Mouse (Mus musculus): Measurements from ENCODE around the gene Sv2b. TPM values are rescaled to one million over a fixed set of nuclear protein-coding genes. Genes with fewer than 3 reads are reported as not detected.

Gene Sv2b
- polyA plus RNA-seq, 1 experiment from 2014 or later = 0.79 TPM

DNA sequence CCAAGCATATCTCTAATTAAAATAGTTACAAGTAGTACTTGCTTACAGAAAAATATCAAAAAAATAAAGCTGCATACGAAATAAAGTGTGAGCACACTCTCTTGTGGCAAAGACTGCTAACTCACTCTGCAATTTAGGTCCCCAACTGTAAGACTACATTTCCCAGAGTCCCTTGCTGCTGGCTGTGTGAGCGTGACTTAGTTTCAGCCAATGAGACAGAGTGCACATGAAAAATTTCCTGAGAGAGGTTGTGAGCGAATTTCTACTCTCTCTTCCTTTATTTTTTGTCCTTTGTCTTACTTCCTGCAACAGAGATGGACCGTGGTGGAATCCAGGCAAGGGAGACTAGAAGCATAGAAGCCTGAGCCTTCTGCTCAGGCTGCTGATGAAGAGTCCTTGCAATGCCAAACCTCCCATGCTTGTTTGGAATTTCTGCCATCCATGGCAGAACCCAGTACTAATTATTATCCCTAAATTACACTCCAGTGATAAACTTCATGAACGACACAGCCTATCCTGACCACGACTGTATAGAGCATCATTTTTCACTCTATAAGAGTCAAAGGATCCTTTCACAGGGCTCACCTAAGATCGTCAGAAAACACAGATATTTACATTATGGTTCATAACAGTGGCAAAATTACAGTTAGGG, 190.9 kb downstream of the Sv2b start:
- Histone ChIP-seq H3K9ac (ENCODE audit: low read depth, low read length) (peak overlapping the region; percentile 11; the same call in 1 of the 2 replicates), H3K4me3 (ENCODE audit: low read depth, low read length) (peak overlapping the region; percentile 11; the same call in 1 of the 2 replicates), H3K36me3 (ENCODE audit: control insufficient read depth, insufficient read depth, low read length) (no peaks in the 10 kb centered on the region), H3K27me3 (ENCODE audit: control insufficient read depth, insufficient read depth, low read length) (no peaks in the 10 kb centered on the region), H3K4me2 (peak overlapping the region; percentile 55), H3K9me3 (replicated peaks; ENCODE audit: control insufficient read depth, low read length) (no peaks in the 10 kb centered on the region), H3K27ac (ENCODE audit: low read depth, low read length) (no peak overlapping the region), H3K4me1 (ENCODE audit: control insufficient read depth, insufficient read depth, low read length) (no peaks in the 10 kb centered on the region)
- no peak for ATAC-seq (replicated peaks; ENCODE audit: insufficient number of reproducible peaks, low FRiP score, low TSS enrichment)
- WGBS (ENCODE audit: insufficient replicate concordance) = 40% methylated on average over 7 of the region's 7 CpGs

DNA sequence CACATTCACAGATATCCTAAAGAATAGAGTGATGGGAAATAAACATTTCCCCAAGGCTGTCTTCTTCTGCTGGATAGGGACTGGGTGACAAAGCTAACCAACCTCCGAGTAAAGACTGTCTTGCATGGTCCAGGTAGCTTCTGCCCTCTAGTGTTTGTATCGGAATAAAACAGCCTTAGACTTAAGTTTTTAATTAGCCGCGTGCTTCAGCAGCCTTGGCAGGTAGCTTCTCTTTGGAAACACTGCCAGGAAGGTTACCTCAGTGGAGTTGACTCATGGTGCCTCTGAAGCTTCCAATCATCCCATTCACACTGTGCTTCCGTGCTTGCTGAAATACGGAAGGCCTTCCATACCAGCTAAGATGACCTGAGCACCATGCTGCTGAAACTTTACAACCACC, 198.4 kb downstream of the Sv2b start:
- H3K4me1 ChIP-seq (ENCODE audit: control insufficient read depth, insufficient read depth, low read length) = no peaks in the 10 kb centered on the region
- ATAC-seq (replicated peaks; ENCODE audit: insufficient number of reproducible peaks, low FRiP score, low TSS enrichment) = no peak
- H3K9ac ChIP-seq (ENCODE audit: low read depth, low read length) = no peak overlapping the region
- no peaks in the 10 kb centered on the region for H3K9me3 ChIP-seq (replicated peaks; ENCODE audit: control insufficient read depth, low read length)
- H3K36me3 ChIP-seq (ENCODE audit: control insufficient read depth, insufficient read depth, low read length) = no peaks in the 10 kb centered on the region
- H3K4me2 ChIP-seq = no peak overlapping the region
- H3K4me3 ChIP-seq (ENCODE audit: low read depth, low read length) = no peak overlapping the region
- H3K27me3 ChIP-seq (ENCODE audit: control insufficient read depth, insufficient read depth, low read length) = no peaks in the 10 kb centered on the region
- no peak overlapping the region for H3K27ac ChIP-seq (ENCODE audit: low read depth, low read length)
- 12% methylated on average over 6 of the region's 6 CpGs for WGBS (ENCODE audit: insufficient replicate concordance)

DNA sequence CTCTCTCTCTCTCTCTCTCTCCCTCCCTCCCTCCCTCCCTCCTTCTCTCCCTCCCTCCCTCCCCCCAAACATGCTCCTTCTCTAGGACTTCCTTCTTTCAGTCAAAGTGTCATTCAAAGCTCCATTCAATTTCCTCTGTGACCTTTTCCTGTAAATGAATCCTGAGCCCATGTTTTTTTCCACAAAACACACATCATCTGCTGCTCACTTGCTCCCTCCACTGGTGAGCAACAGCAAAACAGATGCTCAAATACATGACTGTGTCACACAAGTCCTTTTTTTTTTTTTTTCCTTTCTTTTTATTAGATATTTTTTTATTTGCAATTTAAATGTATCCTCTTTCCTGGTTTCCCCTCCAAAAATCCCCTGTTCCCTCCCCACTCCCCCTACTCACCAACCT, 201.6 kb downstream of the Sv2b start:
- H3K4me3 ChIP-seq (ENCODE audit: low read depth, low read length) = no peak overlapping the region
- no peaks in the 10 kb centered on the region for H3K27me3 ChIP-seq (ENCODE audit: control insufficient read depth, insufficient read depth, low read length)
- no peaks in the 10 kb centered on the region for H3K36me3 ChIP-seq (ENCODE audit: control insufficient read depth, insufficient read depth, low read length)
- H3K4me1 ChIP-seq (ENCODE audit: control insufficient read depth, insufficient read depth, low read length) = no peaks in the 10 kb centered on the region
- no peak overlapping the region for H3K9ac ChIP-seq (ENCODE audit: low read depth, low read length)
- no peak overlapping the region for H3K4me2 ChIP-seq
- no peaks in the 10 kb centered on the region for H3K9me3 ChIP-seq (replicated peaks; ENCODE audit: control insufficient read depth, low read length)
- H3K27ac ChIP-seq (ENCODE audit: low read depth, low read length) = no peak overlapping the region
- ATAC-seq (replicated peaks; ENCODE audit: insufficient number of reproducible peaks, low FRiP score, low TSS enrichment) = no peak

- H3K4me2 ChIP-seq = no peak overlapping the region
- ATAC-seq (replicated peaks; ENCODE audit: insufficient number of reproducible peaks, low FRiP score, low TSS enrichment) = no peak
- no peak overlapping the region for H3K9ac ChIP-seq (ENCODE audit: low read depth, low read length)
- WGBS (ENCODE audit: insufficient replicate concordance) = 56% methylated on average over 1 of the region's 1 CpGs
- no peaks in the 10 kb centered on the region for H3K9me3 ChIP-seq (replicated peaks; ENCODE audit: control insufficient read depth, low read length)
- H3K4me3 ChIP-seq (ENCODE audit: low read depth, low read length) = no peak overlapping the region
- no peaks in the 10 kb centered on the region for H3K4me1 ChIP-seq (ENCODE audit: control insufficient read depth, insufficient read depth, low read length)
- no peaks in the 10 kb centered on the region for H3K36me3 ChIP-seq (ENCODE audit: control insufficient read depth, insufficient read depth, low read length)
- no peaks in the 10 kb centered on the region for H3K27me3 ChIP-seq (ENCODE audit: control insufficient read depth, insufficient read depth, low read length)
- H3K27ac ChIP-seq (ENCODE audit: low read depth, low read length) = no peak overlapping the region
These were observed 205.2 kb downstream of the Sv2b start for GRCm38 (mm10) chr7:75103900-75104299.

- no peak overlapping the region for H3K9ac ChIP-seq (ENCODE audit: low read depth, low read length)
- no peaks in the 10 kb centered on the region for H3K36me3 ChIP-seq (ENCODE audit: control insufficient read depth, insufficient read depth, low read length)
- no peak for ATAC-seq (replicated peaks; ENCODE audit: insufficient number of reproducible peaks, low FRiP score, low TSS enrichment)
- H3K4me1 ChIP-seq (ENCODE audit: control insufficient read depth, insufficient read depth, low read length) = no peaks in the 10 kb centered on the region
- H3K4me2 ChIP-seq = no peak overlapping the region
- no peak overlapping the region for H3K4me3 ChIP-seq (ENCODE audit: low read depth, low read length)
- H3K27me3 ChIP-seq (ENCODE audit: control insufficient read depth, insufficient read depth, low read length) = no peaks in the 10 kb centered on the region
- 77% methylated on average over 17 of the region's 17 CpGs for WGBS (ENCODE audit: insufficient replicate concordance)
- H3K9me3 ChIP-seq (replicated peaks; ENCODE audit: control insufficient read depth, low read length) = no peaks in the 10 kb centered on the region
- no peak overlapping the region for H3K27ac ChIP-seq (ENCODE audit: low read depth, low read length)
These were observed 206.3 kb downstream of the Sv2b start for GRCm38 (mm10) chr7:75102536-75103332.

- Histone ChIP-seq H3K4me3 (ENCODE audit: low read depth, low read length) (no peak overlapping the region), H3K9me3 (replicated peaks; ENCODE audit: control insufficient read depth, low read length) (no peaks in the 10 kb centered on the region), H3K4me1 (ENCODE audit: control insufficient read depth, insufficient read depth, low read length) (no peaks in the 10 kb centered on the region), H3K36me3 (ENCODE audit: control insufficient read depth, insufficient read depth, low read length) (no peaks in the 10 kb centered on the region), H3K27ac (ENCODE audit: low read depth, low read length) (no peak overlapping the region), H3K4me2 (no peak overlapping the region), H3K27me3 (ENCODE audit: control insufficient read depth, insufficient read depth, low read length) (no peaks in the 10 kb centered on the region), H3K9ac (ENCODE audit: low read depth, low read length) (no peak overlapping the region)
- WGBS (ENCODE audit: insufficient replicate concordance) = 77% methylated on average over 4 of the region's 4 CpGs
- no peak for ATAC-seq (replicated peaks; ENCODE audit: insufficient number of reproducible peaks, low FRiP score, low TSS enrichment)
These were observed 223.6 kb downstream of the Sv2b start for GRCm38 (mm10) chr7:75085473-75085872.

- ATAC-seq (replicated peaks; ENCODE audit: insufficient number of reproducible peaks, low FRiP score, low TSS enrichment) = no peak
- Histone ChIP-seq H3K4me1 (ENCODE audit: control insufficient read depth, insufficient read depth, low read length) (no peaks in the 10 kb centered on the region), H3K27ac (ENCODE audit: low read depth, low read length) (no peak overlapping the region)
These were observed 228.9 kb downstream of the Sv2b start for GRCm38 (mm10) chr7:75080163-75080562.

GRCm38 (mm10) chr7:75077560-75078208, 231.4 kb downstream of the Sv2b start:
- Histone ChIP-seq H3K27me3 (ENCODE audit: control insufficient read depth, insufficient read depth, low read length) (no peaks in the 10 kb centered on the region), H3K4me2 (no peak overlapping the region), H3K36me3 (ENCODE audit: control insufficient read depth, insufficient read depth, low read length) (no peaks in the 10 kb centered on the region), H3K27ac (ENCODE audit: low read depth, low read length) (no peak overlapping the region), H3K9me3 (replicated peaks; ENCODE audit: control insufficient read depth, low read length) (no peaks in the 10 kb centered on the region), H3K9ac (ENCODE audit: low read depth, low read length) (no peak overlapping the region), H3K4me1 (ENCODE audit: control insufficient read depth, insufficient read depth, low read length) (no peaks in the 10 kb centered on the region), H3K4me3 (ENCODE audit: low read depth, low read length) (no peak overlapping the region)
- WGBS (ENCODE audit: insufficient replicate concordance) = 84% methylated on average over 8 of the region's 8 CpGs
- no peak for ATAC-seq (replicated peaks; ENCODE audit: insufficient number of reproducible peaks, low FRiP score, low TSS enrichment)

More at GRCm38 (mm10) chr7:75080163-75080562, 228.9 kb downstream of the Sv2b start:
- Histone ChIP-seq H3K9me3 (replicated peaks; ENCODE audit: control insufficient read depth, low read length) (no peaks in the 10 kb centered on the region), H3K36me3 (ENCODE audit: control insufficient read depth, insufficient read depth, low read length) (no peaks in the 10 kb centered on the region), H3K4me3 (ENCODE audit: low read depth, low read length) (no peak overlapping the region), H3K4me2 (no peak overlapping the region), H3K27me3 (ENCODE audit: control insufficient read depth, insufficient read depth, low read length) (no peaks in the 10 kb centered on the region), H3K9ac (ENCODE audit: low read depth, low read length) (no peak overlapping the region)

All from heart, embryonic 11.5 days (tissue).